Mouse (Mus musculus) v-Abl transformed pro-B cells (cell line): ENCODE results near the gene A930004D18Rik.

ENCODE experiments used
- in situ Hi-C, 2 experiments: fragments of 400-800 bp; cut with MboI; formaldehyde crosslinking; loops; one replicate each; pipeline ENCODE4 v1.15.1; 2025; ENCODE audit not compliant: unreplicated experiment in 2 of 2

The A930004D18Rik gene

DNA sequence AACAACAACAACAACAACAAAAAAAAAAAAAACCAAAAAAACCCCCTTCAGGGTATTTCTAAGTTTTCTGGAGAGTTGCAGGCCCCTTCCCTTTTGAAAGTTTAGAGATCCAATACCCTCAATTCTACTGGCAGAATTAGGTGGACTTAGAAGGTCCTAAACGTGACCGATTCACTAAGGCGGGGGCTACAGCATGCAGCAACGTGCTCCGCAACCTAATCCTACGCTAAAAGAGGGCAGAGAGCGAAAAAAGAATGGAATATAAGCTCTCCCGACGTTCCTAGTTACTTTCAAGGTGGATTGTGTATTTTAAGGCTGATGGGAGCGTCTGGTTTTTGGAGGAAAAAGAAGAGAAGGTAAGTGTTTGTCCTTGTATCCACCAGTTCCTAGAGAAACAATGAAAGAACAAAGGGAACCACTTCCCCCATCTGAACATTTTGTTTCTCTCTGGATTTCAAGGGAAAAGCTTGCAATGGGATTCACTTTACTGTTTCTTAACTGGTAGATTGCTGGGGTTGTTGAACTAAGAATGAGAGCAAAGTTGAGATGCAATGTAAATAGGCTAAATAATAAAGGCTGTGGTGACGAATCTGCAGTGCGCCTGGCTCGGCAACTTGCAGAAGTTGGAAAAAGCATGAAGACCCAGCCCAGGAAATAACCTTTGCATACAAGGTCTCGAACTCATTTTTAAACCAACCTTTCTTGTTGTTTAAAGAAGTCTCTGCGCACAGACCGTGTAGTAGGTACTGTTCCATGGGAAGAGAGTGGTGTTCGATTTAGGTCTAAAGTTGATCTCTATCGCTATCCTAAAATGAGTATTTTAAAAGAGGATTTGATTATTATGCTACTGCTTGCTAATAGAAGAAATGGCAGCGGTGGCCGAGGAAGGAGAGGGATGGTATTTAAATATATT lies 17.7 kb upstream of the A930004D18Rik start, which contains the start of gene Mllt10:
Gene Mllt10, plus strand, starts transcription at position 222 of the 913 bp plus-strand sequence.
- in situ Hi-C loops = loop anchor here (10.0 to 25.0 kb wide), 4 partner anchors 632 to 1610 kb away; partner anchors contain the start of genes 4930426L09Rik (in 1 of the 2), Bmi1 (in 1 of the 2), Pip4k2a (in 1 of the 2) and Spag6 (in 1 of the 2)

GRCm38 (mm10) chr2:18053951-18054530 lies 16.5 kb upstream of the A930004D18Rik start:
- in situ Hi-C loops = loop anchor here (10.0 to 25.0 kb wide), 4 partner anchors 633 to 1611 kb away; partner anchors contain the start of genes 4930426L09Rik (in 1 of the 2), Bmi1 (in 1 of the 2), Pip4k2a (in 1 of the 2) and Spag6 (in 1 of the 2)

DNA sequence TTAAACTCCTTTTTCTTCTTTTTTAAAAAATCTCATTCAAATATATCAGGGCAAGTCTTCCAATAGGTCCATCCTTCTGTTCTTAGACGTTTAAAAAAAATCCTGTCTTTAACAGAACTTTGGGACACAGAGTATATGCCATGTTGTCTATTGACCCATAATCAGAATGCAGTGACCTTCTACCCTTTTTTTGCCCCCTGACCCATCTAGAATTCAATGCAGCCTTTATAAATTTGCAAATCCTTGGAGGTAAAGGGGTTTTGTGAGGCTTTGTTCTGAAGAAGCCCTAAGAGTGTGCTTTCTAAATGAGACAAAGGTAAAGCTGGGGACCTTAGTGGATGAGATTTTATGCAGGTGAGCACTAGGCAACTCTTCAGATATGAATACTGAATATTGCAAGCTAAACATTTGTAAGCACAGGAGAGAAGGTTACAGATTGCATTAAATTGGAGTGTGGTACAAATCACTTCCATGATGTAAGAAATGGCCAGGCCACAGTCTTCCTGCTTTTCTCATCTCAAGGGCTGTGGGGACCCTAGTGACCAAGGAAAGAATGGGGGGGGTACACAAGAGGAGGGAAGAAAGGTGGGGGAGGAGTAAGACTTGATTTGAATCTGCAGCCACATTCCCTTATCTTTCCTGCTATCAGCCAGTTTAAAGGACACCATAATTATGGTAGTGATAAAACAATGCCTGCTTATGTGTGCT lies 15.9 kb upstream of the A930004D18Rik start:
- in situ Hi-C loops = loop anchor here (10.0 to 25.0 kb wide), 4 partner anchors 634 to 1611 kb away; partner anchors contain the start of genes 4930426L09Rik (in 1 of the 2), Bmi1 (in 1 of the 2), Pip4k2a (in 1 of the 2) and Spag6 (in 1 of the 2)

DNA sequence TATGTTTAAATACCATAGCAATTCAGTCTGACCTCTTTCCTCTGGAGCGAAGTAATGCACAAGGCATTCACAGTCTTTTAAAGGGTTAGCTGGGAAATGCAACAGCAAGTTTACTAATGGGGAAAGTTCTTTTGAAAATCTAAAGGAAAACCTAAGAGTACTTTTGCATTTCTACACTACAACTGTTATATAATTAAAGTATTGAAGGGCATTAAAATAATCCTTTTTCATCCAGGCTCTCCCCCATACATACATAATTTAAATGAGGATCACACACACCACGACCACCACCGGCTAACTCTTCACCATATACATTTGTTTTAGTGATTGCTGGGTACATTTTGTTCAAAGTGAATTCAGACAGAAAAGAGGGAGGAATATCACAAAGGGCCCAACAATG lies 15.0 kb upstream of the A930004D18Rik start:
- in situ Hi-C loops = loop anchor here (10.0 to 25.0 kb wide), 4 partner anchors 635 to 1612 kb away; partner anchors contain the start of genes 4930426L09Rik (in 1 of the 2), Bmi1 (in 1 of the 2), Pip4k2a (in 1 of the 2) and Spag6 (in 1 of the 2)

- in situ Hi-C loops = loop anchor here (10.0 to 25.0 kb wide), 4 partner anchors 636 to 1613 kb away; partner anchors contain the start of genes 4930426L09Rik (in 1 of the 2), Bmi1 (in 1 of the 2), Pip4k2a (in 1 of the 2) and Spag6 (in 1 of the 2)
Measured at GRCm38 (mm10) chr2:18051831-18052170, 14.3 kb upstream of the A930004D18Rik start.

- in situ Hi-C loops = loop anchor here (10.0 to 25.0 kb wide), 4 partner anchors 636 to 1614 kb away; partner anchors contain the start of genes 4930426L09Rik (in 1 of the 2), Bmi1 (in 1 of the 2), Pip4k2a (in 1 of the 2) and Spag6 (in 1 of the 2)
Measured at GRCm38 (mm10) chr2:18051026-18051830, 13.7 kb upstream of the A930004D18Rik start.

DNA sequence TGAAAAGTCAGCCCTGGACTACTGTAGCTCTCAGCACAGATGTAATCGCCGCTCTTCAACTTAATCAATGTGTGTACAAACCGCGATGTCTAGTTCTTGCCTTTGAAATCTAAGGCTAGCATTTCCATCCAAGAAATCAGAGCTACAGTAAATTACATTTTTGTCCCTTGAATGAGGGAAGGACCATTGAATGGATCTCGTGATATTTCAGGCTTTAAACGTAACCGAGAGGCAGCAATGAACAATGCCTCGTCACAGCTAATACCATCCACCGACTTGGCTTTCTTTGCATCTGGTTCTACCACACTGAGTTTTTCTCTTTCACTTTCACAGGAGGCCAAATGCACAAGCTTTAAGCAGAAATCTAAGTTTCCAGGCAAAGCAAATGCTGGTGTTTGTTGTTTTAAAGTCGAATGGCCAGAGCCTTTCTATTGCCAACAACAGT lies 13.0 kb upstream of the A930004D18Rik start:
- in situ Hi-C loops = loop anchor here (10.0 to 25.0 kb wide), 4 partner anchors 637 to 1614 kb away; partner anchors contain the start of genes 4930426L09Rik (in 1 of the 2), Bmi1 (in 1 of the 2), Pip4k2a (in 1 of the 2) and Spag6 (in 1 of the 2)

- in situ Hi-C loops = loop anchor here (10.0 to 25.0 kb wide), 4 partner anchors 637 to 1615 kb away; partner anchors contain the start of genes 4930426L09Rik (in 1 of the 2), Bmi1 (in 1 of the 2), Pip4k2a (in 1 of the 2) and Spag6 (in 1 of the 2)
Measured at GRCm38 (mm10) chr2:18050018-18050417, 12.5 kb upstream of the A930004D18Rik start.

- in situ Hi-C loops = loop anchor here in 1 of 2 experiments (5.0 to 25.0 kb wide), 2 partner anchors 48 to 313 kb away; no protein-coding TSS in a partner anchor
Measured at GRCm38 (mm10) chr2:18049279-18049821, 11.8 kb upstream of the A930004D18Rik start.

DNA sequence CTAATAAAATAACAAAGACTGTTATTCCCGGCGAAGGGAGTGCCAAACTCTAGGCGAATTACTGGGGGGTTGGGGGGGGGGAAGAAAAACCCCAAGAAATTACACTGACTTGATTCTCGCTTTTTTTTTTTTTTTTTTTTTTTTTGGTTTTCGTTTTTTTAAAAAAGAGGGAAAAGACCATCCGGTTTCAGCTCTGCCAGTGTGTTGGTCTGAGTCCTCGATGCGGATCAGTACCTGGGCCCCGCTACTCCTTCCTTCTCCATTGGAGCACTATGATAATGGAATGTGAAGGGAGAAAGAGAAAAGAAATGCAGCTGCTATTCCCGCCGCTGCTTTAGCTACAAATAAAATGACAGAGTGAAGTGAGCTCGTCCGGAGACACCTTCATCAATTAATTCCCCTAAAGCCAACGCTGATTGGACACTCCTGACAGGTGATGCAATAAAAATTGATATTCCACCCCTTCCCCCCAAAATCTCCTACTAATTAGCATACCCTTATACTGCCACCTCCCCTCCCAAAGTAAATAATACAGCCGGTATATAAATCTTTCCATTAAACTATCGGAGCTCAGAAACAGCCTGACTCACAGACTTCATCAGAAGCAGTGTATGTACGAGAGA lies 11.0 kb upstream of the A930004D18Rik start, which contains the start of gene Skida1:
Gene Skida1, minus strand, starts transcription at position 599 of the 623 bp plus-strand sequence.
- in situ Hi-C loops = loop anchor here in 1 of 2 experiments (5.0 to 25.0 kb wide), 2 partner anchors 49 to 314 kb away; no protein-coding TSS in a partner anchor

GRCm38 (mm10) chr2:18047646-18048452 lies 10.3 kb upstream of the A930004D18Rik start:
- in situ Hi-C loops = loop anchor here in 1 of 2 experiments (5.0 to 25.0 kb wide), 2 partner anchors 49 to 314 kb away; no protein-coding TSS in a partner anchor

GRCm38 (mm10) chr2:18046758-18047645 lies 9.5 kb upstream of the A930004D18Rik start:
- in situ Hi-C loops = loop anchor here in 1 of 2 experiments (5.0 to 25.0 kb wide), 2 partner anchors 50 to 315 kb away; no protein-coding TSS in a partner anchor

- in situ Hi-C loops = loop anchor here in 1 of 2 experiments (5.0 to 25.0 kb wide), 2 partner anchors 51 to 316 kb away; no protein-coding TSS in a partner anchor
Measured at GRCm38 (mm10) chr2:18046186-18046585, 8.6 kb upstream of the A930004D18Rik start.

GRCm38 (mm10) chr2:18045781-18046181 lies 8.2 kb upstream of the A930004D18Rik start:
- in situ Hi-C loops = loop anchor here in 1 of 2 experiments (5.0 to 25.0 kb wide), 2 partner anchors 52 to 317 kb away; no protein-coding TSS in a partner anchor

DNA sequence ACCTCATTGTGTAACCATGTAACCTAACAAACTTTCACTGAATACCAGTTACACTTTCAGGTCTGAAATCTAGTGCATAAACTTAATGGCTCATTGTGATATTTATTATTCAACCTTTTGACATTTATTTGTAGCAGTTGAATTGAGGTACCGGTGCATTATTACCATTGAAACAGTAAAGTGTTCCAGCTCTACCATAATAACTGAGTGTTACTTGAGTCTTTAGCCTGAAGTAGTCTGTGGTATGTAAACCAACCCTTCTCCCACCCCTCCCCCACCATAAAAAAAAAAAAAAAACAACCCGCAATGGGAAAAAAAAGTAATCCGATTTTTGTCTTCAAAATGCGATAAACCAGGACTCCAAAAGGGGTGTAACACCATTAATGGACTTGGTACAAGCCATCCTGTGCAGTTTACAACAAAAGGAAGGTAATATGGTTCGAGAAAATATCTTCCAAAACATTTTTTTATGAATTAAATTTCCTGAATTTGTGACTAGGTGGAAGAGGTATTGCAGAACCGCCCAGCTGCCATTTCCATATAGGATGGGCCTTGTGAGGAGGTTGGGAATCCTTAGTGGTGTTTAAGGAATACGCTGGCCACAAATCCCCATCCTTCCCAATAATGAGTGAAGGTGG lies 7.7 kb upstream of the A930004D18Rik start:
- in situ Hi-C loops = loop anchor here in 1 of 2 experiments (5.0 to 25.0 kb wide), 2 partner anchors 52 to 317 kb away; no protein-coding TSS in a partner anchor
